Mouse (Mus musculus) heart, adult 2 months (tissue): ENCODE measurements around the gene Zfyve27. TPM values are rescaled to one million over a fixed set of nuclear protein-coding genes. Genes with fewer than 3 reads are reported as not detected.

Experiments
- DNase-seq, 2 experiments: peaks; one replicate each; pipeline ENCODE4 v3.0.0; 2021
- H3K27ac ChIP-seq: fragments of 200-600 bp; 2 replicates; pipeline ENCODE4 v1.8.1; 2022
- H3K27me3 ChIP-seq: fragments of 200-500 bp; 2 replicates; pipeline ENCODE4 v1.6.1; 2012; ENCODE audit warnings: mild to moderate bottlenecking, low read length, inconsistent platforms, mixed read lengths; ENCODE audit not compliant: control insufficient read depth, insufficient read depth
- H3K36me3 ChIP-seq: fragments of 200-500 bp; 2 replicates; pipeline ENCODE4 v1.6.1; 2012; ENCODE audit warnings: low read length, inconsistent platforms; ENCODE audit not compliant: control insufficient read depth, insufficient read depth
- H3K4me1 ChIP-seq: fragments of 200-500 bp; 2 replicates; pipeline ENCODE4 v1.6.1; 2011; ENCODE audit warnings: low read length; ENCODE audit not compliant: control insufficient read depth, insufficient read depth
- H3K4me3 ChIP-seq: fragments of 200-600 bp; 2 replicates; pipeline ENCODE4 v1.8.1; 2022
- H3K79me2 ChIP-seq: fragments of 200-500 bp; replicated peaks from 2 replicates; pipeline ENCODE4 v1.6.1; 2012; ENCODE audit warnings: mild to moderate bottlenecking, inconsistent platforms, low read length, moderate library complexity, mixed read lengths; ENCODE audit not compliant: control insufficient read depth, insufficient read depth
- H3K9ac ChIP-seq: fragments of 200-500 bp; 2 replicates; pipeline ENCODE4 v1.6.1; 2012; ENCODE audit warnings: low read depth, mild to moderate bottlenecking, control low read depth, inconsistent platforms, low read length, mixed read lengths
- CTCF ChIP-seq: fragments of 200-600 bp; IDR thresholded peaks from 2 replicates; pipeline ENCODE4 v1.8.1; 2022; ENCODE audit warnings: antibody characterized with exemption, mild to moderate bottlenecking, moderate library complexity
- EP300 ChIP-seq: fragments of 200-500 bp; IDR thresholded peaks from 2 replicates; pipeline ENCODE4 v1.6.1; 2011; ENCODE audit warnings: low read depth, low read length, control low read depth; ENCODE audit not compliant: insufficient read depth
- POLR2A ChIP-seq: fragments of 200-500 bp; IDR thresholded peaks from 2 replicates; pipeline ENCODE4 v1.6.1; 2011; ENCODE audit warnings: mild to moderate bottlenecking, low read depth, low read length, control low read depth; ENCODE audit not compliant: insufficient read depth
- WGBS: fragments of 180-500 bp; shearing (Covaris S2); methylation state at CpG from one replicate; pipeline ENCODE4 v1.1.7; 2018; 5-methylcytosine and 5-hydroxymethylcytosine counted together
- intact Hi-C: fragments of 180-260 bp; cut with DNase I; formaldehyde crosslinking; loops from one replicate; pipeline ENCODE4 v1.15.1; 2025
- polyA plus RNA-seq: library from polyadenylated mRNA; depleted of rRNA; stranded (reverse); fragments of >200 nt; gene quantifications from 2 replicates; pipeline ENCODE4 v1.2.3, GENCODE M21; 2012
- total RNA-seq, 2 experiments: library from RNA; stranded (reverse); gene quantifications; 2 replicates each; pipeline ENCODE4 v1.2.3; 2021

Gene Zfyve27
- total and polyA plus RNA-seq, 3 experiments, result 20.2 to 27.6 (median 20.3) TPM

- Histone ChIP-seq H3K4me1 (peaks cover 20% of the 10 kb centered on the region), H3K9ac (peak overlapping the region; percentile 97), H3K36me3 (no peaks in the 10 kb centered on the region), H3K79me2 (no peaks in the 10 kb centered on the region), H3K4me3 (peak overlapping the region; percentile 73), H3K27ac (peak overlapping the region; percentile 96), H3K27me3 (no peaks in the 10 kb centered on the region)
- TF ChIP-seq CTCF, result peak; percentile 1; the same call in 1 of the 2 replicates
- 0 out of 2 replicates have a peak, but pooled peaks have one; percentile 29 for TF ChIP-seq EP300
- TF ChIP-seq POLR2A, result peak; percentile 77
- 1% methylated on average over 63 of the region's 63 CpGs for WGBS
- intact Hi-C loops, result loop anchor here (5.0 to 10.0 kb wide), 3 partner anchors 56 to 213 kb away; partner anchors contain the start of genes Exosc1, Mms19, Pi4k2a and Ubtd1
- DNase-seq, result peak; percentile 81 to 83
These were observed 15.8 kb upstream of the Zfyve27 start for GRCm38 (mm10) chr19:42147769-42148568.

DNA sequence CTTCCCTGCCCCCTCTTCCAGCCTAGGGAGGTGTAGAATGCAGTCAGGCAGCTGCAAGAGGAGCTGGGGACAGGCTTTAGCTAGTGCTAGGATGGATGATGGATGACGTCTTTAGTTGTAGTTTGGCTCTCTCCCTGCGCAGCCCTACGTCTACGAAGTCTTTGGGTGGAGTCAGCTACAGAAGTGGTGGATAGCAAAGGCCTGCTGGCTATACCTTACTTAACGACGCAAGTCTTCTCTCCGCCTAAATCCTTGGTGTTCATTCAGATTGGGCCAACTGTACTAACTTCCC, 15.2 kb upstream of the Zfyve27 start:
- Histone ChIP-seq H3K36me3 (no peaks in the 10 kb centered on the region), H3K4me1 (peaks cover 20% of the 10 kb centered on the region), H3K4me3 (peak overlapping the region; percentile 73), H3K79me2 (no peaks in the 10 kb centered on the region), H3K27ac (peak overlapping the region; percentile 96), H3K9ac (peak overlapping the region; percentile 97), H3K27me3 (no peaks in the 10 kb centered on the region)
- WGBS, result 36% methylated on average over 7 of the region's 7 CpGs
- intact Hi-C loops, result loop anchor here (5.0 to 10.0 kb wide), 3 partner anchors 56 to 214 kb away; partner anchors contain the start of genes Exosc1, Mms19, Pi4k2a and Ubtd1
- DNase-seq, result no peak
- TF ChIP-seq POLR2A, result peak; percentile 33; the same call in 1 of the 2 replicates
- TF ChIP-seq CTCF, result no peak
- no peak for TF ChIP-seq EP300

DNA sequence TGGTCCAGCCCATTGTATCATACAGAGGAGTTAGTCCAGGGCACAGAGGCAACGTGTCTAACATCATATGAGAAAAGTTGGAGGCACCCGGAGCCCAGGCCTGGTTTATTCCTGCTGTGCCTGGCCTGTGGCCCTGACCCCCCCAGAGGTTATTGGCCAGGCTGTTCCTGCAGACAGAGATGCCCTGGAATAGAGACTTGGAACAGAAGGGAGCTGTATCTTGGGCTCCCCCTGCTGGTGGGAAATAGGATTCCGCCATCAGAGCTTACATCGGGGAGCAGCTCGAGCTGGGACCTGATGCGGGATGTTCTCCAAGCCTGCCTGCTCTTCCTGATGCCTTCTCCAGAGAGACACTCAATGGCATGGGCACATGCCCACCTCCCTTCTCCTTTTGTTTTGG, 11.8 kb upstream of the Zfyve27 start:
- Histone ChIP-seq H3K9ac (no peak overlapping the region), H3K36me3 (no peaks in the 10 kb centered on the region), H3K27ac (peak overlapping the region; percentile 18), H3K27me3 (no peaks in the 10 kb centered on the region), H3K4me1 (peaks cover 11% of the 10 kb centered on the region), H3K79me2 (no peaks in the 10 kb centered on the region), H3K4me3 (no peak overlapping the region)
- peak; percentile 89 for DNase-seq
- TF ChIP-seq POLR2A, result no peak
- TF ChIP-seq EP300, result peak; percentile 77
- intact Hi-C loops, result loop anchor here (5.0 kb wide), 1 partner anchor 115 kb away; the partner anchor contains the start of gene Ankrd2
- 4% methylated on average over 6 of the region's 6 CpGs for WGBS

GRCm38 (mm10) chr19:42157493-42158237, 6.1 kb upstream of the Zfyve27 start:
- Histone ChIP-seq H3K36me3 (no peaks in the 10 kb centered on the region), H3K27me3 (no peaks in the 10 kb centered on the region), H3K79me2 (no peaks in the 10 kb centered on the region), H3K9ac (no peak overlapping the region), H3K4me1 (no peaks in the 10 kb centered on the region; the same call in 1 of the 2 replicates), H3K4me3 (no peak overlapping the region), H3K27ac (no peak overlapping the region)
- WGBS, result 41% methylated on average over 12 of the region's 12 CpGs
- no peak for TF ChIP-seq POLR2A
- TF ChIP-seq CTCF, result no peak
- no peak for TF ChIP-seq EP300
- intact Hi-C loops, result no loop called here
- no peak for DNase-seq

DNA sequence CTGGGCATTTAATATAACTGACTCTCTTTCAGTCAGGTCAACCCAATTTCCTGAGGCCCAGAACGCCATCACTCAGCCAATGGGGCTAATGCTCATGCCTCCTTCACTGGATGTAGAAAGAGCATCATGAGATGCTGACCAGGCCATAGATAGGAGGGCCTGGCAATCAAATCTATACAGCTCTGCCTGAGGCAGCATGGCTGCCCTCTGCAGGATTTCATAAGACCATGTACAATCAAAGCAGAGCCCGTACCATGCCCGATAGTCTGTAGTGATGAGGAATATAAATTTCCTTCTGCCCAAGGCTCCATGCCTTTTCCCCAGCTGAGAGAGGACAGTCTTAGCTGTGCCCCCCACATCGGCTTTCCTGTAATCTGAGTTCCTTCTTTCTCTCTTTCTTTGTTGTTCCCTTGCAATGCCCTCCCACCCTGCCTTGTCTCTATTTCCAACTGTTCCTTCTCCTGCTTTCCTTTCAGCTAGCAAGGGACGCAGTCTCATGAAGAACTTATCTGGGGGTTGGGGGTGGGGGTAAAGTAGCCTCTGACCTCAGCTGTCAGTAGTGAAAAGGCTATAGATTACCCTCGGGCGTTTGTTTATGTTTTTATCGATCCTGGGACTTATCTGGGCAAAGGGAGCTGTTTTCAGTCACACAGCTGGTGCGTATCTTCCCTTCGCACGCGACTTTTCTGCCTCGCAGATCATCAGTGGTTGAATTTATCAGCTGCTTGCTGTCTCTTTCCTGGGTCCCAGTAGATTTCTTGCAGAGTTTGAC, 5.3 kb upstream of the Zfyve27 start:
- Histone ChIP-seq H3K4me1 (no peaks in the 10 kb centered on the region; the same call in 1 of the 2 replicates), H3K4me3 (no peak overlapping the region), H3K27me3 (no peaks in the 10 kb centered on the region), H3K79me2 (no peaks in the 10 kb centered on the region), H3K9ac (no peak overlapping the region), H3K27ac (no peak overlapping the region), H3K36me3 (no peaks in the 10 kb centered on the region)
- 40% methylated on average over 13 of the region's 13 CpGs for WGBS
- no peak for DNase-seq
- intact Hi-C loops, result no loop called here
- TF ChIP-seq EP300 (no peak), POLR2A (no peak), CTCF (no peak)
